11 mouse cellular contexts compared by ENCODE assay signal in the genomic region with DNA sequence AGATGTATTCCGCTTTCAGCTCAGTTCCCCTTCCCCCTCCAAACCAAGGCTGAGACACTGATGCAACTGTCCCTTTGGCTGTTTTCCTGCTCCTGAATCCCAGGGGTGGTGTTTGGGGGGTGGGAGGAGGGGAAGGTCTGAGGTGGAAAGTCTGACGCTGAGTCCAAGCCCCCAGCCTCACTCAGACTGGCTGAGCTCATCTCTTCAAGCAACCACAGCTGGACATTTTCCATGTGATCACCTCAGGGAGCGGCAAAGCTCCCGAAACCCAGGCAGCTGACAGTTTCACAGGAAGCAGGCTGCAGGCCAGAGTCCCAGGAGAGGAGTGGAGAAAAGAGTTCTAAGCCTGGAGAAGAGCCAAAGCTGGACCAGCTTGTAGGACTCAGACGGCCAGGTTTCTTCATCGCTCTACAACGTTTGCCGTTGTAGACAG. TPM values are rescaled to one million over a fixed set of nuclear protein-coding genes. Genes with fewer than 3 reads are reported as not detected.
DNase-seq lines count a peak whose midpoint lies in the region; ATAC-seq lines count a peak whose summit lies in the region.
"Had no signal": no experiment of that assay in that cellular context is flagged by ENCODE, and none has a peak within 500 bp of the region (broad histone marks: within the 10 kb centered on the region; RNA-seq: fewer than 3 reads in every experiment).

No protein-coding gene starts in this region.

- H3K36me3 ChIP-seq in heart, embryonic 15.5 days = no peaks in the 10 kb centered on the region
- no peaks in the 10 kb centered on the region for H3K36me3 ChIP-seq in liver, embryonic 12.5 days

- H3K4me3 ChIP-seq in heart, embryonic 15.5 days = no peak overlapping the region
- H3K4me3 ChIP-seq in liver, embryonic 12.5 days = no peak overlapping the region

- H3K27me3 ChIP-seq in heart, embryonic 15.5 days = no peaks in the 10 kb centered on the region
- peaks cover 13% of the 10 kb centered on the region; the same call in 1 of the 2 replicates for H3K27me3 ChIP-seq in liver, embryonic 12.5 days (replicated peaks)

- peak; percentile 53 for DNase-seq in adrenal gland, postnatal 14 days
- DNase-seq in adrenal gland, postnatal 4 days (ENCODE audit: low spot score in 2 of 2) = no peak
- DNase-seq in 3T3-L1 (ENCODE audit: low read depth, low spot score) = peak; percentile 78
- DNase-seq in kidney, postnatal 4 days = peak; percentile 47 to 54
- no peak for DNase-seq in left cerebral cortex, adult 11 months (ENCODE audit: low spot score)
- DNase-seq in layer of hippocampus, adult 11-12 months (ENCODE audit: low spot score) = no peak
- DNase-seq: thymus, adult 18-20 months had no signal

- H3K27ac ChIP-seq in heart, embryonic 15.5 days = peak overlapping the region; percentile 64
- no peak overlapping the region for H3K27ac ChIP-seq in liver, embryonic 12.5 days
- H3K27ac ChIP-seq: liver, embryonic 14.5 days had no signal

- H3K9ac ChIP-seq in heart, embryonic 15.5 days = no peak overlapping the region
- no peak overlapping the region for H3K9ac ChIP-seq in liver, embryonic 12.5 days
- H3K9ac ChIP-seq: liver, embryonic 14.5 days had no signal

- no peak for ATAC-seq in heart, embryonic 15.5 days (replicated peaks; ENCODE audit: insufficient number of reproducible peaks, insufficient read depth, low FRiP score, low read depth)
- no peak for ATAC-seq in liver, embryonic 12.5 days

- H3K4me2 ChIP-seq in heart, embryonic 15.5 days = no peak overlapping the region
- no peak overlapping the region for H3K4me2 ChIP-seq in liver, embryonic 12.5 days

- peaks cover 34% of the 10 kb centered on the region for H3K4me1 ChIP-seq in heart, embryonic 15.5 days (replicated peaks)
- H3K4me1 ChIP-seq in liver, embryonic 12.5 days = peaks cover 14% of the 10 kb centered on the region

- WGBS in heart, embryonic 15.5 days = 36% methylated on average over 8 of the region's 8 CpGs
- WGBS in liver, embryonic 12.5 days (ENCODE audit: insufficient replicate concordance) = 63% methylated on average over 8 of the region's 8 CpGs

- no peaks in the 10 kb centered on the region for H3K9me3 ChIP-seq in heart, embryonic 15.5 days (replicated peaks)
- no peaks in the 10 kb centered on the region for H3K9me3 ChIP-seq in liver, embryonic 12.5 days (replicated peaks)

RNA-seq across cellular contexts. Expression of a gene that starts 10.3 kb away (rescaled TPM):
- 34.9 and 37.7 TPM in 2 replicates for total RNA-seq in adrenal gland, postnatal 14 days (2021)
- 10 to 100 TPM; 47.2 to 52.5 TPM for total RNA-seq in adrenal gland, postnatal 4 days (2021)
- 62.4 and 70.8 TPM in 2 replicates for polyA plus RNA-seq in heart, embryonic 15.5 days (2015; fragmentation: Nextera tagmentation; extraction: Ambion mirVana)
- polyA plus RNA-seq in liver, embryonic 12.5 days (2016; fragmentation: Nextera tagmentation; extraction: Ambion mirVana) = 21.8 and 23.2 TPM in 2 replicates

RNA-seq across cellular contexts. Expression of a gene that starts 37.0 kb away (rescaled TPM):
- total RNA-seq in adrenal gland, postnatal 14 days (2021) = 18.7 and 19.9 TPM in 2 replicates
- 10 to 100 TPM; 22.5 to 29.7 TPM for total RNA-seq in adrenal gland, postnatal 4 days (2021)
- 5.9 and 10.5 TPM in 2 replicates for polyA plus RNA-seq in heart, embryonic 15.5 days (2015; fragmentation: Nextera tagmentation; extraction: Ambion mirVana)
- polyA plus RNA-seq in liver, embryonic 12.5 days (2016; fragmentation: Nextera tagmentation; extraction: Ambion mirVana) = 7.7 and 8.2 TPM in 2 replicates

RNA-seq across cellular contexts. Expression of a gene that starts 53.4 kb away (rescaled TPM):
- not detected in 2 replicates for total RNA-seq in adrenal gland, postnatal 14 days (2021)
- total RNA-seq in adrenal gland, postnatal 4 days (2021) = not detected
- polyA plus RNA-seq in heart, embryonic 15.5 days (2015; fragmentation: Nextera tagmentation; extraction: Ambion mirVana) = 28.5 and 32.6 TPM in 2 replicates
- not detected in 2 replicates for polyA plus RNA-seq in liver, embryonic 12.5 days (2016; fragmentation: Nextera tagmentation; extraction: Ambion mirVana)
- polyA plus RNA-seq: liver, embryonic 14.5 days; neural tube, embryonic 14.5 days had no signal

Comparison
In these comparisons a context has a peak if more than half of its experiments do, and no peak if none do; other contexts are left out.
1. DNase-seq: peak in adrenal gland, postnatal 14 days (single experiment), 3T3-L1 (single experiment) and kidney, postnatal 4 days (2 of 2); none in adrenal gland, postnatal 4 days (0 of 2), left cerebral cortex, adult 11 months (single experiment) and layer of hippocampus, adult 11-12 months (single experiment).